Mouse (Mus musculus) hindbrain, embryonic 11.5 days (tissue): ENCODE measurements around the gene Kpna3. TPM values are rescaled to one million over a fixed set of nuclear protein-coding genes. Genes with fewer than 3 reads are reported as not detected.

Experiments used
- ATAC-seq: fragments of 200-750 bp; cut with Nextera tagmentation; 2 replicates; pipeline ENCODE4 v1.8.0; 2017; ENCODE audit warnings: mild to moderate bottlenecking, moderate TSS enrichment, moderate library complexity; ENCODE audit not compliant: low FRiP score
- DNase-seq: peaks from one replicate; pipeline ENCODE4 v3.0.0-alpha.2; 2015; ENCODE audit warnings: low spot score
- H3K27ac ChIP-seq: fragments of 300-500 bp; sonication (generic); 2 replicates; pipeline ENCODE4 v1.5.1; 2014; ENCODE audit warnings: mild to moderate bottlenecking, low read depth, low read length
- H3K27me3 ChIP-seq: fragments of 300-500 bp; sonication (generic); 2 replicates; pipeline ENCODE4 v1.6.1; 2014; ENCODE audit warnings: mild to moderate bottlenecking, low read length, moderate library complexity, mixed read lengths; ENCODE audit not compliant: control insufficient read depth, insufficient read depth
- H3K36me3 ChIP-seq: fragments of 300-500 bp; sonication (generic); 2 replicates; pipeline ENCODE4 v1.6.1; 2014; ENCODE audit warnings: mild to moderate bottlenecking, low read length, moderate library complexity, mixed read lengths; ENCODE audit not compliant: control insufficient read depth, insufficient read depth
- H3K4me1 ChIP-seq: fragments of 300-500 bp; sonication (generic); replicated peaks from 2 replicates; pipeline ENCODE4 v1.6.1; 2014; ENCODE audit warnings: low read length, mixed read lengths; ENCODE audit not compliant: control insufficient read depth, insufficient read depth
- H3K4me2 ChIP-seq: fragments of 300-500 bp; sonication (generic); replicated peaks from 2 replicates; pipeline ENCODE4 v1.6.1; 2014; ENCODE audit warnings: mild to moderate bottlenecking, low read depth, low read length
- H3K4me3 ChIP-seq: fragments of 300-500 bp; sonication (generic); 2 replicates; pipeline ENCODE4 v1.5.1; 2014; ENCODE audit warnings: low read depth, low read length
- H3K9ac ChIP-seq: fragments of 300-500 bp; sonication (generic); 2 replicates; pipeline ENCODE4 v1.6.1; 2014; ENCODE audit warnings: low read depth, low read length
- H3K9me3 ChIP-seq: fragments of 300-500 bp; sonication (generic); 2 replicates; pipeline ENCODE4 v1.6.1; 2016; ENCODE audit warnings: low read length; ENCODE audit not compliant: control insufficient read depth
- WGBS: fragments of 180-500 bp; shearing (Covaris S2); extraction: QIAGEN DNeasy Blood & Tissue Kit; methylation state at CpG from one replicate; pipeline ENCODE4 v1.1.7; 2014; 5-methylcytosine and 5-hydroxymethylcytosine counted together
- polyA plus RNA-seq: library from polyadenylated mRNA; unstranded; fragments of >200 nt; fragmentation: Nextera tagmentation; extraction: Ambion mirVana; gene quantifications from 2 replicates; pipeline ENCODE4 v1.2.1, GENCODE M21; 2014

Kpna3 gene
- 90.7 and 117 TPM in 2 replicates for polyA plus RNA-seq

- Histone ChIP-seq H3K27me3 (no peaks in the 10 kb centered on the region), H3K4me3 (peak within 1 kb of the TSS; percentile 84), H3K4me2 (peak within 1 kb of the TSS; percentile 56), H3K9me3 (no peaks in the 10 kb centered on the region), H3K9ac (peak within 1 kb of the TSS; percentile 89), H3K27ac (peak within 1 kb of the TSS; percentile 96), H3K4me1 (no peaks in the 10 kb centered on the region), H3K36me3 (no peaks in the 10 kb centered on the region)
- ATAC-seq (peak; percentile 98), DNase-seq (peak; percentile 100)
- WGBS: under 1% methylated on average over 78 of the region's 85 CpGs
These were observed at the start of gene Kpna3 for GRCm38 (mm10) chr14:61439661-61440559. TSS of gene Kpna3 (minus strand) at chr14:61439874.

- Histone ChIP-seq H3K9me3 (no peaks in the 10 kb centered on the region), H3K36me3 (no peaks in the 10 kb centered on the region), H3K27me3 (no peaks in the 10 kb centered on the region), H3K9ac (no peak overlapping the region), H3K4me2 (no peak overlapping the region), H3K4me3 (no peak overlapping the region), H3K27ac (no peak overlapping the region), H3K4me1 (no peaks in the 10 kb centered on the region)
- DNase-seq (no peak), ATAC-seq (no peak)
- 76% methylated on average over 2 of the region's 2 CpGs for WGBS
These were observed 20.7 kb upstream of the Kpna3 start for GRCm38 (mm10) chr14:61460365-61460764.

- Histone ChIP-seq H3K9me3 (no peaks in the 10 kb centered on the region), H3K36me3 (no peaks in the 10 kb centered on the region), H3K4me1 (no peaks in the 10 kb centered on the region), H3K4me3 (no peak overlapping the region), H3K27me3 (no peaks in the 10 kb centered on the region), H3K9ac (no peak overlapping the region), H3K27ac (no peak overlapping the region), H3K4me2 (no peak overlapping the region)
- ATAC-seq (no peak), DNase-seq (no peak)
- 69% methylated on average over 6 of the region's 6 CpGs for WGBS
These were observed 17.8 kb upstream of the Kpna3 start for GRCm38 (mm10) chr14:61457468-61457867.

GRCm38 (mm10) chr14:61455571-61455970, 15.9 kb upstream of the Kpna3 start:
- Histone ChIP-seq H3K9ac (no peak overlapping the region), H3K4me3 (no peak overlapping the region), H3K36me3 (no peaks in the 10 kb centered on the region), H3K9me3 (no peaks in the 10 kb centered on the region), H3K4me2 (no peak overlapping the region), H3K27ac (no peak overlapping the region), H3K4me1 (no peaks in the 10 kb centered on the region), H3K27me3 (no peaks in the 10 kb centered on the region)
- WGBS: 72% methylated on average over 3 of the region's 3 CpGs
- DNase-seq (no peak), ATAC-seq (no peak)

GRCm38 (mm10) chr14:61453032-61453431, 13.4 kb upstream of the Kpna3 start:
- ATAC-seq (no peak), DNase-seq (no peak)
- H3K9ac ChIP-seq: no peak overlapping the region
- no peak overlapping the region for H3K27ac ChIP-seq
- no peaks in the 10 kb centered on the region for H3K4me1 ChIP-seq
- no peaks in the 10 kb centered on the region for H3K9me3 ChIP-seq
- no peaks in the 10 kb centered on the region for H3K27me3 ChIP-seq
- WGBS: 81% methylated on average over 4 of the region's 4 CpGs
- no peak overlapping the region for H3K4me3 ChIP-seq
- H3K36me3 ChIP-seq: no peaks in the 10 kb centered on the region
- H3K4me2 ChIP-seq: no peak overlapping the region

- Histone ChIP-seq H3K27me3 (no peaks in the 10 kb centered on the region), H3K4me1 (no peaks in the 10 kb centered on the region), H3K9me3 (no peaks in the 10 kb centered on the region), H3K4me2 (no peak overlapping the region), H3K36me3 (no peaks in the 10 kb centered on the region), H3K9ac (no peak overlapping the region), H3K4me3 (no peak overlapping the region), H3K27ac (no peak overlapping the region)
- DNase-seq (no peak), ATAC-seq (no peak)
- 74% methylated on average over 6 of the region's 6 CpGs for WGBS
These were observed 12.8 kb upstream of the Kpna3 start for GRCm38 (mm10) chr14:61452481-61452880.

GRCm38 (mm10) chr14:61447775-61448174, 8.1 kb upstream of the Kpna3 start:
- Histone ChIP-seq H3K27me3 (no peaks in the 10 kb centered on the region), H3K4me3 (no peak overlapping the region), H3K27ac (no peak overlapping the region), H3K9me3 (no peaks in the 10 kb centered on the region), H3K9ac (no peak overlapping the region), H3K4me1 (no peaks in the 10 kb centered on the region), H3K4me2 (no peak overlapping the region), H3K36me3 (no peaks in the 10 kb centered on the region)
- WGBS: 90% methylated on average over 6 of the region's 6 CpGs
- ATAC-seq (no peak), DNase-seq (no peak)

GRCm38 (mm10) chr14:61439141-61439660, 473 bp downstream of the Kpna3 start:
- no peaks in the 10 kb centered on the region for H3K9me3 ChIP-seq
- no peaks in the 10 kb centered on the region for H3K27me3 ChIP-seq
- peak; percentile 87 for ATAC-seq
- peak overlapping the region; percentile 89 for H3K9ac ChIP-seq
- WGBS: under 1% methylated on average over 37 of the region's 62 CpGs
- H3K4me3 ChIP-seq: peak overlapping the region; percentile 84
- H3K36me3 ChIP-seq: no peaks in the 10 kb centered on the region
- H3K4me1 ChIP-seq: no peaks in the 10 kb centered on the region
- H3K27ac ChIP-seq: peak overlapping the region; percentile 96
- no peak for DNase-seq
- peak overlapping the region; percentile 56 for H3K4me2 ChIP-seq
